Mouse (Mus musculus) lung, adult 2 months (tissue): ENCODE data around the gene Angel1. TPM values are rescaled to one million over a fixed set of nuclear protein-coding genes. Genes with fewer than 3 reads are reported as not detected.

Source experiments
- DNase-seq: peaks from one replicate; pipeline ENCODE4 v3.0.0; 2022
- H3K4me1 ChIP-seq: fragments of 200-500 bp; 2 replicates; pipeline ENCODE4 v1.6.1; 2011; ENCODE audit warnings: low read length; ENCODE audit not compliant: control insufficient read depth, insufficient read depth
- H3K4me3 ChIP-seq: fragments of 200-500 bp; replicated peaks from 2 replicates; pipeline ENCODE3; 2011; ENCODE audit warnings: low read depth, mild to moderate bottlenecking, control low read depth, low read length; ENCODE audit errors: extremely low read depth
- CTCF ChIP-seq: fragments of 200-500 bp; IDR thresholded peaks from 2 replicates; pipeline ENCODE4 v1.5.1; 2011; ENCODE audit warnings: mild to moderate bottlenecking, low read length, control low read depth; ENCODE audit not compliant: insufficient read depth
- POLR2A ChIP-seq: fragments of 200-500 bp; IDR thresholded peaks from 2 replicates; pipeline ENCODE4 v1.6.1; 2011; ENCODE audit warnings: low read depth, mild to moderate bottlenecking, control low read depth, low read length, borderline replicate concordance; ENCODE audit errors: extremely low read depth
- WGBS: fragments of 180-500 bp; shearing (Covaris S2); methylation state at CpG from one replicate; pipeline ENCODE4 v1.1.7; 2018; 5-methylcytosine and 5-hydroxymethylcytosine counted together
- polyA plus RNA-seq: library from polyadenylated mRNA; depleted of rRNA; stranded (reverse); fragments of >200 nt; gene quantifications from 2 replicates; pipeline ENCODE4 v1.2.3, GENCODE M21; 2012

The Angel1 gene
- polyA plus RNA-seq, 1 experiment = 7.3 TPM

DNA sequence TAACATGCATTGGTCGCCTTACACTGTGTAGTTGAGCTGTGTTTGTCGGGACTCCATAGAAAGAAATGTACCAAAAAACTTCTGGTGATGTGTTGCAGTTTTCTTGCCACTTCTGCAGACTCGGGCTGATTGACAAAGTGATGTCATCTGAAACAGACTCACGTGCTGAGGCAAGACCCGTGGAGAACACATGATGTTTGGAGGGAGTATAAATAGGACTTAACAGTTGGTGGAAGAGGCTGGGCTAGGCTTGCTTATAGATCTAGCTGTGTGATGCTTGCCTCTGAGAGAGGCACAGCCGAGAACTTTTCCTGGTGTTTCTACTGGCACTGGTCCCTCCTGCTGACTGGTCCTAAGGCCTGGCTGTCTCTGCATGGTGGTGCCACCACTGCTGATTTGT is 37.8 kb upstream of the Angel1 start:
- Histone ChIP-seq H3K4me1 (no peaks in the 10 kb centered on the region), H3K4me3 (no peak overlapping the region)
- DNase-seq = no peak
- TF ChIP-seq POLR2A = no peak
- TF ChIP-seq CTCF = no peak
- 59% methylated on average over 6 of the region's 6 CpGs for WGBS

GRCm38 (mm10) chr12:86761036-86761435 is 34.8 kb upstream of the Angel1 start:
- H3K4me1 ChIP-seq = no peaks in the 10 kb centered on the region
- WGBS = 68% methylated on average over 13 of the region's 13 CpGs
- DNase-seq = no peak
- no peak overlapping the region for H3K4me3 ChIP-seq
- TF ChIP-seq POLR2A (no peak), CTCF (no peak)

- no peak for TF ChIP-seq POLR2A
- TF ChIP-seq CTCF = no peak
- 83% methylated on average over 8 of the region's 8 CpGs for WGBS
- Histone ChIP-seq H3K4me3 (no peak within 1 kb of the TSS), H3K4me1 (no peaks in the 10 kb centered on the region)
- DNase-seq = no peak
These were observed 8.1 kb upstream of the Angel1 start, which contains the start of gene Lrrc74a for GRCm38 (mm10) chr12:86734319-86734810. TSS of gene Lrrc74a (plus strand) at chr12:86734369.

DNA sequence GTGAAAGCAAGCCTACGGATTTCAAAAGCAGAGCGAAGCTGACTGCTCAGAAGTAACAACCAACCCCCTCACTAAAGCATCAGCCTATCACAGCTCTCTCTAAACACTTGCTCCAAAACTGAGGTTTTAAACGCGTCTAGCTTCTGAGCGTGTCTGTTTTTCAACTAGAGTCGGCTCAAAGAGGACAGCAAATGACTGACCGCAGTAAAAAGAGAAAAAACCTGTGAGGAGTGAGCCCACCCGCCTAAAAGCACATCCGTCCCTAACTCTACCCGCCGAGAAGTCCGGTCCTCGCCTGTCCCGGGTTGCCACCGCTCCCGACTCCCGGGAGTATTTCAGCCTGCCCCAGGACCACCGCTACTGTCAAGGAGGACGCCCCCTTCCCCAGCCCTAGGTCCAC is 554 bp downstream of the Angel1 start:
- DNase-seq = no peak
- WGBS = under 1% methylated on average over 19 of the region's 19 CpGs
- peak overlapping the region; percentile 90 for H3K4me3 ChIP-seq
- H3K4me1 ChIP-seq = no peaks in the 10 kb centered on the region
- TF ChIP-seq POLR2A (no peak), CTCF (no peak)

- Histone ChIP-seq H3K4me1 (no peaks in the 10 kb centered on the region), H3K4me3 (no peak overlapping the region)
- WGBS = 92% methylated on average over 2 of the region's 2 CpGs
- no peak for DNase-seq
- TF ChIP-seq POLR2A = no peak
- no peak for TF ChIP-seq CTCF
These were observed 2.0 kb downstream of the Angel1 start for GRCm38 (mm10) chr12:86724300-86724699.

DNA sequence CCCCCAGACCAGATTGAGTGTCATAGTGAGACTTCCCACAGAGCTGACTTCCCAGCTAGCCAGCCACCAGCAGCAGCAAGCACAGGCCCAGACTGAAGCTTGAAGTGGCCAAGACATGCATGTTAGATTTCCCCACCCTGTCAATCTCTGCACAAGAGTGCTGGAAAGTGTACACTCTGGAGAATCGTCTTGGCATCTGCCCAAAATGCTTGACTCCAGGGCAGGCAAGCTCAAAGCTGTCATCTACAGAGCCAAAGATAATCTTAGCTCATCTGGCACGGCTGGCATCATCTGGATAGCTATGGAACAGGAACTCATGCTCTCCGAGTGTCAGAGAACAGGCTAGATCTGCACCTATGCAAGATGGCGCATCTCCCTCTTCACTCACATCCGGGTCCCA is 4.8 kb downstream of the Angel1 start:
- DNase-seq = no peak

GRCm38 (mm10) chr12:86719961-86720639 is 6.2 kb downstream of the Angel1 start:
- DNase-seq = no peak
- no peak for TF ChIP-seq POLR2A
- no peak for TF ChIP-seq CTCF
- Histone ChIP-seq H3K4me3 (no peak overlapping the region), H3K4me1 (no peaks in the 10 kb centered on the region)
- WGBS = 88% methylated on average over 18 of the region's 18 CpGs

More for the DNA sequence above, 4.8 kb downstream of the Angel1 start:
- no peaks in the 10 kb centered on the region for H3K4me1 ChIP-seq
- 64% methylated on average over 5 of the region's 5 CpGs for WGBS
- TF ChIP-seq POLR2A (no peak), CTCF (no peak)
- no peak overlapping the region for H3K4me3 ChIP-seq

DNA sequence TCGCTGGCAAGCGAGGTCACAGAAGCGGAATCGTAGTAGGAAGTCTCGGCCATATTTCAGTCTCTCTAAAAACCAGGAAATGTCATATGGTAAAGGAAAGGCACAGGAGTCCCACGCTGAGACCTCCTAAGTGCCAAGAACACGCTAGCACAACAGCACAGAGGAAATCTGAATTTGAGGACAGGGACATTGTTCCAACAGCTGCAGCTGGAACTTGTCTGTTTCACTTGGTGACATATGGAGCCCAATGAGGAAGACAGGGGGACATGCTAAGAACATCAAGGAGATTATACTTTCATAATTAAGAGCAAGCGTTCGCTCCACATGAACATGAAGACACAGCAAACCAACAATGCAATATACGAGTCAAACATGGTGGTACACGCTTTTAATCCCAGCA is 9.3 kb downstream of the Angel1 start:
- WGBS = 70% methylated on average over 11 of the region's 11 CpGs
- Histone ChIP-seq H3K4me3 (no peak overlapping the region), H3K4me1 (no peaks in the 10 kb centered on the region)
- TF ChIP-seq CTCF (no peak), POLR2A (no peak)
- no peak for DNase-seq

DNA sequence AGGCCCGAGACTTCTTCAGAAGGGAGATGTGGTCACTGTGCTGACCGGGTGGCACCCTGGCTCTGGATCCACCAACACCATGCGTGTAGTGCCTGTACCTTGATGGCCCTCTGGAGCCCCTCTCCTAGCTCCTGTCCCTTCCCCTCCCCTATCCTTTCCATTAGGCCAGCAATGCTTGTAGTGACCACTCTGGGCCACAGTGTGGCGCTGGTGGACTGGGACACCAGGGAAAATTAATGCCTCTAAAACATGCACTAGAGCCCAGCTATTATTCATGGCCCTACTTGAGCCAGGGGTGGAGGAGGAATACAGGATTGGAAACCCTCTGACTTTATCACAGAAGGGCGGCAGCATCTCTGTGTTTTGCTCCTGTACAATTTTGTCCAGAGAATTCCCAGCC is 10.9 kb downstream of the Angel1 start:
- DNase-seq = peak; percentile 59
- WGBS = 64% methylated on average over 5 of the region's 5 CpGs
- no peak overlapping the region for H3K4me3 ChIP-seq
- no peak for TF ChIP-seq POLR2A
- TF ChIP-seq CTCF = peak; percentile 76
- no peaks in the 10 kb centered on the region for H3K4me1 ChIP-seq

GRCm38 (mm10) chr12:86714026-86714425 is 12.2 kb downstream of the Angel1 start:
- Histone ChIP-seq H3K4me3 (no peak overlapping the region), H3K4me1 (no peaks in the 10 kb centered on the region)
- DNase-seq = no peak
- TF ChIP-seq POLR2A = no peak
- TF ChIP-seq CTCF = no peak
- WGBS = 58% methylated on average over 5 of the region's 5 CpGs
